Mouse (Mus musculus): ENCODE measurements around the gene Oscar. TPM values are rescaled to one million over a fixed set of nuclear protein-coding genes. Genes with fewer than 3 reads are reported as not detected.

Oscar gene
- 0.70 and 0.81 TPM in 2 replicates for polyA plus RNA-seq (2015; fragmentation: Nextera tagmentation; extraction: Ambion mirVana)

GRCm38 (mm10) chr7:3616057-3616388 lies at the start of gene Oscar:
TSS of gene Oscar (minus strand) at chr7:3616157.

DNA sequence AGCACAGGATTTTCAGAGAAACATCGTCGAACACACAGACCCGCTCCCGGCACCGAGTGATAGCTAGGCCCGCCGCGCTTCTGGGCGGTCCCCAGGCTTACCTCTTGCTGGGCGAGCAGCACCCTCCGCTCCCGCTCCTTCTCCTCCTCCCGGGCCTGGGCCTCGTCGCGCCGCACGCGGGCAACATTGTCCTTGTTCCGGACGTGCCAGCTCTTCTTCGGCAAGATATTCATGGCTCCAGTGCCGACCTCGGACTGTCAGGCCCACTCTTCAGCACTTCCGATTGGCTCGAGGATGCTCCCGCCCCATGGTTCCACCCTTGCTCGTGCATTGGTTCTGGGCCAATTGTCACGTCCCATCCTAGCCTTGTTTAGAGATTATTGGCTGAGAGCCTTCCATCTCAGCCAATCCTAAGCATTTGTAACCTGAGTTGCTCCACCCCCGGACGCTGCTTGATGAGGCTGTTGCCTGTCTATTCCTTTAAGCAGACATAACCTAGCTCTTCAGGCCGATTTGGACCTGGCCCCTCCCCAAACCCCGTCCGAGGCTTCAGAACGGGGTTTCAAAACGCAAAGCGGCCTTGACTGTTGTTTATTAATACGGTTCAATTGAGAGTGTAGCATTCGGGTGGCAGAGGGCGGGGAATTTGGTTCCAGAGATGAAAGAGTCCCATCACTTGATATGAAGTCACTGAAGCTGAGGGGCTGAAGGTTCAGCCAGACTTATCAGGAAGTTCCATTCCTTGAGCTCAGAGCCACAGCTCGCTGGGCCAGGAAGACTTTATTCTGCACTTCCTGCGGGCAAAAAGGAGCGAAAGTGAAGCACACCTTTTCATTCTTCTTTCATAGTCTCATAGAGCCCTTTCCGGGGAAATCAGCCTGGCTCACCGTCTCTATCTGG lies 49.5 kb upstream of the Oscar start, which contains the start of gene Leng1:
Leng1 (minus strand) TSS at position 626 of the 900 bp plus-strand sequence.

DNA sequence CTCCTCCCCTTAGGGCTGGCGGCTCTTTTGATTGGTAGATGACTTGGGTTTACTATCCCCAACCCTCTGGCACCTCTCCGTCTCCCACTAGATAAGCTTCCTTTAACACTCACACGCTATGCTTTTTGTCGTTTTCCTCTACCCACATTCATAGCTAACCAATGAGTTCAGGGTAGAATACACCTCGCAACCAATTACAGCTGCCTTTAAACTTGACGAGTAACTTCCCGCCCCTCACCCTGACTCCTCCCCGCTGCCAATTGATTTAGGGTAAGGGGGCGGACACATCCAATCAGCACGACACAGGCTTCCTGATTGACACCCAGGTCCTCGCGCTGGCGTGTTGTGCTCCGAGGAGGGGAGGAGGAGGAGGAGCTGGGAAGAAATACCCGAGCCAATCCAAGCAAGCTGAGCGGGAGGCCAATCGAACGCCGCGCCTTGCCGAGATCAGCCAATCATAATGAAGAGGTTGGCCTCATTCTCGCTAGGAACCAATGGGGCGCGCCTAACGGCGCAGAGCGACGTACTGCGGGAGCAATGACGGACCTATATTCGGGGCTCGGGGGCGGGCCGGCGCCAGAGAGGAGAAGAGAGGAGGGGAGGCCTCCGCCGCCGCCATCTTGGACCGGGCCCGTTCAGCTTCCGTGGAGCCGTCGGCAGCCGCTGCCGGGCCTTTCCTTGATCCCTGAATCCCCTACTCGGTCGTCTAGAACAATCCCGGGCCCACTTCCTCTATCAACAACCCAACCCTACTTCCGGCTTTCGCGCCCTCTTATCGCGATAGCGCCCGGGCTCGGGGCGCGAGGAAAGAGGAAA lies 28.9 kb upstream of the Oscar start, which contains the start of gene Cnot3:
Cnot3 (plus strand) TSS at position 597 of the 816 bp plus-strand sequence.

DNA sequence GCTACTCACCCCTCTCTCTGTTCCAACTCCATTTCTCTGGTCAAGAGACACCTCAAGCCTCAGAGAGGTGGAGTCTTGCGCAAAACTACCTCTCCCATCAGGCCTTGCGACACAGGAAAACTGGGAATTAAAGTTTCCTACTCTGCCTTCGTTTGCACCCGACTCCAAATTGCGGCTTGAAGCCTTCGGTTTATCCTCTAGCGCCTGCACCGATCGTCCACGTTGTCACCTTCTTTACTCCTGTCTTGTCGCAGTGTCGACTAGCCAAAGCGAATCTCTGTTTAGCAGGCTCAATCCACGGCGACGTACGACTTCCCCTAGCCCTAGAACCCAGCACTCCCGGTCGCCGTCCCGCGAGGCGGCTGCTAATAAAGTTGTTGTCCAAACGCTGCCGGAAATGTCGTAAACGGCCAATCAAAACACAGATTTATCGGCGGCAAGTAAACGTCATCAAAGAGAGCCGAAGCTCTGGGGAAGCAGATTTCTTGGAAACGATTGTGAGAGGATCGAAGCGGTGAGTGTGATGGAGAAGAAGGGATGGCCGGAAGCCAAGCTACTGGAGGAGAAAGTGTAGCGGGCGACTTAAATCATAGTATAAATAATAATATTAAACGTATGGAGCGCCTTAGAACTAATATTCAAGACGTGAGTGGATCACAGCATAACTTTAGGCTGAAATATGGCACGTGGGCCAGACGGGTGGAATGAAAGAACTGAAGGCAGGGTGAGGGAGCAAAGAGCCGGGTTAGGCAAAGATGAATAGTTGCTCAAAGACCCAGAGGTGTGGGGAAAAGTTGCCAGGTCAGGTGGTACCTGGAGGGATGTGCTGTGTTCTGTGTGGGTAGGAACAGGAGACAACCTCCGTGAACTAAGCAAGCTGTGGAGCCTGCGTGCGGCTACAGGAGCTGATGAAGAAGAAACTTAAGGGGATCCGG lies 13.9 kb upstream of the Oscar start, which contains the start of the genes Tfpt and Prpf31:
Tfpt (minus strand) TSS at position 387 of the 935 bp plus-strand sequence.
Prpf31 (plus strand) TSS at position 443 of the 935 bp plus-strand sequence.

DNA sequence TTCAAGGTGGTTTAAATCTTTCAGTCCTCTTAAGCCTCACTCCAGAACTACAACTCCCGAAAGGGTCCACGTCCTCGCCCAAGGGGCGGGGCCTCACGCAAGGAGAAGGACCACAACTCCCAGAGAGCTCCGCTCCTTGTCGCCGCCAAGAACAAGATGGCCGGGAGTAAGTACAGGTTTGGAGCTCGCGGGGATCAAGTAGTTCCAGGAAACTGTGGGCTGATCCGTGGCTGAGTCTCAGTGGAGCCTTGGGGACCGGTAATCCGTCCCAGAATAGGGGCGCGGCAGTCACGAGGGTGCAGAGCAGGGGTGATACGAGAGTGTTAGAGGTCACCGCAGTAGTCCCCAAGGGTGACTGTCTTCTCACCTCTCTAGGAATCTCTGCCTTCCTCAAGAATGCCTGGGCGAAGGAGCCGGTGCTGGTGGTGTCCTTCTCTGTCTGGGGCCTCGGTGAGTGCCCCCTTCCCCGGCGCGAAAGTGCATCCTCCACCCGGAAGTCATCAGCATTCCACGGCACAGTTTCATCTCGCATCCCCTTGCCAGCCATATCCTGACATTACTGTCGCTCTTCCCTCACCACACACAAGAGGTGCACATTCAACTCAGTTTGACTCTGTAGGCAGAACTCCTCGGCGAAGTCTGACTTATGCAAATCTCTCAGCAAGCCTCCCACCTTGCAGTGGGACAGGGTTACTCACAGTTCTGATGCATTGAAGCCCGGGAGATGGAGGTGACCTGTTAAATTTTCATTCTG lies 1.5 kb upstream of the Oscar start, which contains the start of gene Ndufa3:
Ndufa3 (plus strand) TSS at position 132 of the 754 bp plus-strand sequence.

Small RNA genes within 50 kb of the gene (microRNA-seq; reads per million reads assigned to microRNA genes)
- gene Gm25100 (not detected), gene Mir3572 (2.9 reads per million, percentile 1 among the genes with 10 or more reads in this experiment)

Other genes starting within 250 kb of the Oscar start
- gene Cacng8, start 225.5 kb downstream of the Oscar start, polyA plus RNA-seq (2015; fragmentation: Nextera tagmentation; extraction: Ambion mirVana): 13.2 and 17.7 TPM in 2 replicates
- 0.12 and 0.29 TPM in 2 replicates for gene Cacng6, start 192.0 kb downstream of the Oscar start, polyA plus RNA-seq (2015; fragmentation: Nextera tagmentation; extraction: Ambion mirVana)
- 0.09 TPM in 1 of 2 replicates, not detected in the other for gene Tarm1, start 113.5 kb downstream of the Oscar start, polyA plus RNA-seq (2015; fragmentation: Nextera tagmentation; extraction: Ambion mirVana)
- gene Ndufa3, start 1.2 kb upstream of the Oscar start, polyA plus RNA-seq (2015; fragmentation: Nextera tagmentation; extraction: Ambion mirVana): 763 and 806 TPM in 2 replicates
- 39.5 and 40.5 TPM in 2 replicates for gene Tfpt, start 13.8 kb upstream of the Oscar start, polyA plus RNA-seq (2015; fragmentation: Nextera tagmentation; extraction: Ambion mirVana)
- gene Prpf31, start 13.8 kb upstream of the Oscar start, polyA plus RNA-seq (2015; fragmentation: Nextera tagmentation; extraction: Ambion mirVana): 67.2 and 73.1 TPM in 2 replicates
- gene Cnot3, start 29.1 kb upstream of the Oscar start, polyA plus RNA-seq (2015; fragmentation: Nextera tagmentation; extraction: Ambion mirVana): 26.0 and 32.7 TPM in 2 replicates
- 13.7 and 13.8 TPM in 2 replicates for gene Leng1, start 49.7 kb upstream of the Oscar start, polyA plus RNA-seq (2015; fragmentation: Nextera tagmentation; extraction: Ambion mirVana)
- gene Tmc4, start 61.4 kb upstream of the Oscar start, polyA plus RNA-seq (2015; fragmentation: Nextera tagmentation; extraction: Ambion mirVana): 5.1 and 5.2 TPM in 2 replicates
- 279 and 315 TPM in 2 replicates for gene Tsen34, start 76.7 kb upstream of the Oscar start, polyA plus RNA-seq (2015; fragmentation: Nextera tagmentation; extraction: Ambion mirVana)
- gene Mboat7, start 77.4 kb upstream of the Oscar start, polyA plus RNA-seq (2015; fragmentation: Nextera tagmentation; extraction: Ambion mirVana): 133 and 139 TPM in 2 replicates
- gene Rps9, start 87.8 kb upstream of the Oscar start, polyA plus RNA-seq (2015; fragmentation: Nextera tagmentation; extraction: Ambion mirVana): 694 and 758 TPM in 2 replicates
- 0.37 and 0.45 TPM in 2 replicates for gene Pirb, start 104.2 kb upstream of the Oscar start, polyA plus RNA-seq (2015; fragmentation: Nextera tagmentation; extraction: Ambion mirVana)
- gene Gm15448, start 209.5 kb upstream of the Oscar start, polyA plus RNA-seq (2015; fragmentation: Nextera tagmentation; extraction: Ambion mirVana): not detected in 2 replicates
- 0.12 TPM in 1 of 2 replicates, not detected in the other for gene Pira2, start 228.9 kb upstream of the Oscar start, polyA plus RNA-seq (2015; fragmentation: Nextera tagmentation; extraction: Ambion mirVana)

Data from neural tube, postnatal 0 days (tissue).